Mouse (Mus musculus) spleen, postnatal 14 days (tissue): ENCODE measurements around the gene Bloc1s3.
A peak's percentile ranks its signal among the peaks of the same experiment; 100 is the strongest.

Experiments
- DNase-seq, 2 experiments: peaks; one replicate each; pipeline ENCODE4 v3.0.0; 2021 to 2022; ENCODE audit warnings: low spot score in 2 of 2

Bloc1s3 gene

DNA sequence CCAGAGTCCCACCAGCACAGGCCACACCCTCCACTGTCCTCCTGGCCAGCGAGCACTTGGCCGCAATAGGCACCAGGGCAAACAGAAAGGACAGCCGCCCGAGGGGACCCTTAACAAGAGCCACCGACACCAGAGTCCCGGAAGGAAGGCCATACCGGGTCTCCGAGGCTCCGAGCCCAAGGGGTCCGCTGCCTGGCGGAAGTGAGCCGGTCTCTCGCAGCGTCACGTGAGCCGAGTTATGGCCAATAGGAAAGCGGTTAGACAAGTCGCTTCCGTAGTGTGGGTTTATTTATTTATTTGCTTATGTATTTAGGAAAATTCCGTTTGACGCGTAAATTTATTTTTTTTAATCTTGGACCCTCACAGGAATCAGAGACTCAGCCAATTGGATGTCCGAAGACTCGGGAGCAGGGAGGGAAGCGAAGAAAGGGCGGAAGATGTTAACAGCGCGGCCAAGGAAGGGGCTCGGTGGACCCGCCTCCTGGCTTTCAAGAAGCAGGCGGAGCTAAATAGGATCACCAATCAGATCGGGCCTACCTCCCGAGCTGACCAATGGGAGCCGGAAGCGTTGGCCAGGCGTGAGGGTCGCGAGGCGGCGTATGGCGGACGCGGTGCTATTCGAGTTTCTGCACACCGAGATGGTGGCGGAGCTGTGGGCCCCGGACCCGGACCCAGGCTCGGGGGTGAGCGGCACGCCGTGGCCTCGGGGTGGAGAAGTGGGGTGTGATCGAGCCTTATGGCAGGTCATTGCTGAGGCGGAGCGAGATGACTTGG lies at the start of gene Bloc1s3, which contains the start of gene Trappc6a:
Bloc1s3 (minus strand) TSS at position 218 of the 774 bp plus-strand sequence.
Trappc6a (plus strand) TSS at position 246 of the 774 bp plus-strand sequence.
- peak; percentile 82 to 89 for DNase-seq

DNA sequence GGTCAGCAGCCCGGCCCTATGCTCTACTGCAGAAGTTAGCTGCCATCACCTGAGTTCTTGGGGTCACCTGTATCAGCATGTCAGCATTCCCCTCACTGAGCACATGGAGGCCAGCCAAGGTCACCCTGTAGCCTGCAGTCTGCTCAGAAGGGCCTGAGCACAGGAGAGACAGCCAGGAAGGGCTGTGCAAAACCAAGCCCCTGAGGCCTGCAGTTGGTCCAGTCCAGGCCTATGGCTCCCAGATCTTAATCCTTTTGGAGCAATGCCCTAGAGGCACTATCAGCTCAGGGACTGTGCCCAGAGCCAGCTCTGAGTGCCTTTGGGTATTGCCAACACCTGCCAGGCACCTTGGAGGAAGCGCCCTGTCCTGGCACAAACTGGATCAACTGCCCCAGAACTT lies 48.9 kb upstream of the Bloc1s3 start:
- DNase-seq = no peak

GRCm38 (mm10) chr7:19554168-19554567 lies 46.0 kb upstream of the Bloc1s3 start:
- no peak for DNase-seq

GRCm38 (mm10) chr7:19552443-19552842 lies 44.3 kb upstream of the Bloc1s3 start:
- no peak for DNase-seq

- DNase-seq = no peak
These were observed 43.5 kb upstream of the Bloc1s3 start for GRCm38 (mm10) chr7:19551634-19552033.

GRCm38 (mm10) chr7:19549394-19549793 lies 41.2 kb upstream of the Bloc1s3 start:
- DNase-seq = no peak

- no peak for DNase-seq
These were observed 39.3 kb upstream of the Bloc1s3 start for GRCm38 (mm10) chr7:19547344-19547969.

- DNase-seq = no peak
These were observed 37.8 kb upstream of the Bloc1s3 start for GRCm38 (mm10) chr7:19546007-19546406.

DNA sequence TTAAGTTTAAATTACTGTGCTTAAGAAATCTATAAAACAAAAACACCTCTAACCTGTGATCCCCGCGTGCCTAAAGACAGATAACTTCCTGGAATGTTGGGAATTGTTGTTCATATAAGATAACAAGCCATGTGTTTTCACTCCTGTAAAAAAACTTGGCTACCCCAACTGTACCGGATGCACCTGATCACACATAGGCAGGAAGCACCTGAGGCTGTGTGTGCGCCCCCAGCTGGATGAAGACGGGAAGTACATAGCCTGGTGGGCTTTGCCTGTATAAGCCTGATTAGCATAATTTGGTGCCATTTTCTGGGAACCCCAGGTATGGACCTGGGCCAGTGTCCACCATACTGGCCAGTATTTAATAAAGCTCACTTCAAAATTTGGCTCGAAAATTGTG lies 35.4 kb upstream of the Bloc1s3 start:
- peak in 1 of 2 experiments; percentile 37 for DNase-seq

DNA sequence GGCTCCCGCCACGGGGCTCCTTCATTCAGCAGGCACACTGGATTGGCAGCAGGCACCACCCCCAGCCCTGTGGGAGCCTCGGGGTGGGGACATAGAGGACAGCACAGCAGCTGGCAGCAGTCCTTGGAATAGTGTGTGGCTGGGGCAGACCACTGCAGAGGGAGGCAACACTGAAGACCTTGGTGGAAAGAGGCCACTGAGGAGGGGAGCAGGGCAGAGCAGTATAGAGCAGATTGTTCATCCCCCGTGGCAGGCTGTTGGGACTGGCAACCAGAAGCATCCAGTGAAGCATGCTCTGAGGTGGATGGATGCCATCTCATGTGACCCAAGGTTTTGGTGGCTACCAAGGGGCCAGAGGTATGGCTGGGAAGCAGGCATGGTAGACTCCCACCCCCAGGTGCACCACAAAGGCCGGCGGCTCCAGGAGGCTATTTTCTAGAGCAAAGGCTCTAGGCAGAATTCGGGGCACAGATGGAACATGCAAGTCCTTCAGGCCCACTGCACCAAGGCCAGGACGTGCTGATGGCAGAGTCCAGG lies 34.1 kb upstream of the Bloc1s3 start:
- no peak for DNase-seq

GRCm38 (mm10) chr7:19541681-19542154 lies 33.6 kb upstream of the Bloc1s3 start:
- DNase-seq = no peak

DNA sequence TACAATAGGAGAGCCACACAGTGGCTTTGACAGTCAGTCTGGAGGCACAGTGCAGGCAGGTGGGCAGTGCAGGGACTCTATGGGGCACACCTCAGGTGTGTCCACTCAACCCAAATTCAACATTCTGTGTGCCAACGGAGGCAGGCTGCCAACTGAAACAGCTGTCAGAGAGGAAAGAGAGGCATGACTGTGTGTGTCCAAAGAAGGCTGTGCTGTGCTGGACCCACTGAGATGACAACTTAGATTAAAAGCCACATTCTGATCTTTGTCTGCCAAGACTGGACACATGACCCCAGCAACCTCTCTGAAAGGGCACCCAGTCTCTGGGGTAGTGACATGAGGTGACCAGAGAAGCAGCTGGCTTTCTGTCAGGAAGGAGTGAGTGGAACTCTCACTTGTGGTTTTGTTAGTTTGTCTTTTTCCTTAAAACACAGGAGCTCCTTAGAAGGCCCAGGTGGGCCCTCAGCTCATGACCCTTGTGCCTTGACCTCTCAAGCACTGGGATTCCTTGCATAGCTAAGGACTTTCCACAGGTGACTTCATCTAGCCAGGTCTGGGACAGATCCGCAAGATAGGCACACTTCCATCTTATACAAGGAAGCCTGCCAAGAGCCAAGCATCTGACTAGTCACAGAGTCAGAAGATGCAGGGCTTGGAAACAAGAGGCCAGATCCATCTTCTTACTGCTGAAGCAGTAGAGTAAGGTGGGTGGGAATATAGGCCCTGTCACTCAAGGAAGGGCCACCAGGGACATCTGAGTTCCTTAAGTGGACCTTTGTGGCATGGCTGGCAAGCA lies 32.8 kb upstream of the Bloc1s3 start:
- DNase-seq = no peak

GRCm38 (mm10) chr7:19534676-19535075 lies 26.5 kb upstream of the Bloc1s3 start:
- DNase-seq = no peak

DNA sequence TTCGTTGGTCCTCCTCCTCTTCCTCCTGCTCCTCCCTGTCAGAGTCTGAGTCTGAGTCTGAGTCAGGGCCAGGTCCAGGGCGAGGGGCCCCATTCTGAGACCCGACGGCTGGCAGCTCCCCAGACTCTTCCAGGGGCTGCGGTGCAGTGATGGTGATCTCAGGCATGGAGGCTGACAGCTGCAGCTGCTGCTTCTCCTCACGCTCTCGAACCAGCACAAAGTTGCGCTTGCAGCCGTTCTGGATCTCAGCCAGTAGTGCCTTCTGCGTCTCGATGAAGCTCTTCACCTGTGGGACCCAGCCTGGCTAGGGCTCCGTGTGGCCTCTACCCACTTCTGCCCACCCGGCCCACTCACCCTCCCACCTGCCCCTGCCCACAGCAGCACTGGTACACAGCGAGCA lies 24.1 kb upstream of the Bloc1s3 start:
- no peak for DNase-seq

- DNase-seq = no peak
These were observed 22.9 kb upstream of the Bloc1s3 start for GRCm38 (mm10) chr7:19531077-19531476.

GRCm38 (mm10) chr7:19525105-19525481 lies 16.9 kb upstream of the Bloc1s3 start:
- no peak for DNase-seq

GRCm38 (mm10) chr7:19524420-19525104 lies 16.4 kb upstream of the Bloc1s3 start:
- no peak for DNase-seq

- DNase-seq = peak in 1 of 2 experiments; percentile 40
These were observed 15.7 kb upstream of the Bloc1s3 start for GRCm38 (mm10) chr7:19523757-19524419.

DNA sequence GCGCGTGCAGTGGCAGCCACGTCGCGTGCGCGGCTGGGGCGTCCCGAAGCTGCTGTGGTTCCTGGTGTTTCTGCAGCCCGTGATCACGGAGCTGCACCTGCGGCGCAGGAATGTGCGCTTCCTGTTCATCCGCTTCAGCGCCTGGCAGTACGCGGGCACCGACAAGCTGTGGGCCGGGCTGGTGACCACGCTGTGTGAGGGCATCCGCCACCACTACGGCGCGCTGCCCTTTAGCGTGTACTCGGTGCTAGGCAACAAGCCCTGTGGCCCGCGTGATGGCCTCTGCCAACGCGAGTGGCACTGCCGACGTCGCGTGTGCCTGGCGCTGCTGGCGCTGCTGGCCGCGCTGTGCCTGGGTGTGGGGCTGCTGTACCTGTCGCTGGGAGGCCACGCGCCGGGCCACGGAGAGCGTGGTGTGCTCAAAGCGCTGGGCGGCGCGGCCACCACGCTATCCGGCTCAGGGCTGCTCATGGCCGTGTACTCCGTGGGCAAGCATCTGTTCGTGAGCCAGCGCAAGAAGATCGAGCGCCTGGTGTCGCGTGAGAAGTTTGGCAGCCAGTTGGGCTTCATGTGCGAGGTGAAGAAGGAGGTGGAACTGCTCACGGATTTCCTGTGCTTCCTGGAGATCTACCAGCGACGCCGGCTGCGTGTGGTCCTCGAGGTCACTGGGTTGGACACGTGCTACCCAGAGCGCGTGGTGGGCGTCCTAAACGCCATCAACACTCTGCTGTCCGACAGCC lies 15.0 kb upstream of the Bloc1s3 start:
- DNase-seq = no peak

- no peak for DNase-seq
These were observed 11.9 kb upstream of the Bloc1s3 start for GRCm38 (mm10) chr7:19520032-19520431.
